Mouse (Mus musculus): ENCODE results near the gene Card10.
A peak's percentile ranks its signal among the peaks of the same experiment; 100 is the strongest.

DNA sequence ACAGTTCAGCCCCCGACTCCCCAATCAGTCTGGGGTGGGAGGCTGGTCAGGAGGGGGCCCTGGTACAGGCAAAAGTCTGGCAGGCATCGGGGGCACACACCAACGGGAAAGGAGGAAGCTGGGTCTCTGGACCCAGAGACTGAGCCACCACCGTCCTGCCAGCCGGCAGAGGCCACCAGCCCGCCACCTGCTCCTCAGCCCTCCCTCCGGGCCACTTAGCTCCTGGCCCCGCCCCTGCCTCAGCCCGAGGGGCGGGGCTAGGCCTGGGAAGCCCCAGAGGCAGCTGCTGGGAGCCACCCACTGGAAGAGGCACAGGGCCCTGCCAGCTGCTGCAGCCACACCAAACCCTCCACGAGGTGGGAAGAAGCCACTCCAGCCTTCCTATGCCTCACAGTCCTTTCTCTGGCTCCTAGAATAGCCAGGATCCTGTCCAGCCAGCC is 29.5 kb downstream of the Card10 start, which contains the start of gene Mfng:
- TF ChIP-seq CTCF (IDR thresholded peaks at IDR 0.05; ENCODE audit: low read depth) (peak; percentile 12; the same call in 1 of the 2 replicates), EP300 (IDR thresholded peaks at IDR 0.05; ENCODE audit: low read depth) (no peak)
